Comparison of ENCODE assay signal across 25 mouse cellular contexts in the genomic region with DNA sequence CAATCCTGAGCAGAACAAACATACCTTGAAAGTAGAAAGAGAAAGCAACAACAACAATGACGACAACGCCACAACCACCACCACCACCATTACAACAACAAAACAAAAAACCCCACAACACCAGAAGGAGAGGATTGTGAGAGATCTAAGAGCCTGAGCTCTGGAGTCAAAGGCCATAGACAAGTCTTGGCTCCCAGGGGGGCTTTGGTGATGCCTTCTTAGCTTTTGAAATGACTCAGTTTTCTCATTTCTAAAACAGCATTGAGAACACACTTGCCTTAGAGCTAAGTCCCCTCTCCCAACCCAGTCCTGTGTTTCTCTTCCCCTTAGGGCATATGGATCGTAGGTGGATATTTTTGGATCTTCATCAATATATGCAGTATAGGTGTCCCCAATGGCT.
"Had no signal": no experiment of that assay in that cellular context is flagged by ENCODE, and none has a peak within 500 bp of the region (broad histone marks: within the 10 kb centered on the region; RNA-seq: fewer than 3 reads in every experiment).

No protein-coding gene starts in this region.

- H3K27ac ChIP-seq: embryonic facial prominence, embryonic 10.5 days; embryonic facial prominence, embryonic 12.5 days; embryonic facial prominence, embryonic 13.5 days; embryonic facial prominence, embryonic 15.5 days; forebrain, embryonic 10.5 days; forebrain, embryonic 12.5 days; forebrain, embryonic 13.5 days; forebrain, embryonic 15.5 days; gastrocnemius, adult 2 months; heart, adult 2 months had no signal

- H3K4me2 ChIP-seq: embryonic facial prominence, embryonic 12.5 days; embryonic facial prominence, embryonic 13.5 days; embryonic facial prominence, embryonic 15.5 days; forebrain, embryonic 12.5 days; forebrain, embryonic 13.5 days; forebrain, embryonic 15.5 days had no signal

- H3K9me3 ChIP-seq: embryonic facial prominence, embryonic 10.5 days; embryonic facial prominence, embryonic 12.5 days; embryonic facial prominence, embryonic 13.5 days; embryonic facial prominence, embryonic 15.5 days; forebrain, embryonic 10.5 days; forebrain, embryonic 12.5 days; forebrain, embryonic 13.5 days; forebrain, embryonic 15.5 days had no signal

- DNase-seq: cerebellum, adult 9-10 months; cerebellum, adult 9-11 months; cerebellum, postnatal 10 days; cerebellum, postnatal 14 days; cerebellum, postnatal 25 days; cerebellum, postnatal 36 days; embryo, embryonic 11 days; forebrain, postnatal 0 days; gastrocnemius, adult 2 months; gastrocnemius, postnatal 10 days; gastrocnemius, postnatal 14 days; gastrocnemius, postnatal 25 days; gastrocnemius, postnatal 36 days; heart, adult 11 months; heart, adult 18-20 months; heart, adult 2 months had no signal

- H3K9ac ChIP-seq: embryonic facial prominence, embryonic 12.5 days; embryonic facial prominence, embryonic 13.5 days; embryonic facial prominence, embryonic 15.5 days; forebrain, embryonic 12.5 days; forebrain, embryonic 13.5 days; forebrain, embryonic 15.5 days; forebrain, postnatal 0 days had no signal

- H3K4me1 ChIP-seq: embryonic facial prominence, embryonic 10.5 days; embryonic facial prominence, embryonic 12.5 days; embryonic facial prominence, embryonic 13.5 days; embryonic facial prominence, embryonic 15.5 days; forebrain, embryonic 10.5 days; forebrain, embryonic 12.5 days; forebrain, embryonic 13.5 days; forebrain, embryonic 15.5 days had no signal

- H3K36me3 ChIP-seq: embryonic facial prominence, embryonic 10.5 days; embryonic facial prominence, embryonic 12.5 days; embryonic facial prominence, embryonic 13.5 days; embryonic facial prominence, embryonic 15.5 days; forebrain, embryonic 10.5 days; forebrain, embryonic 12.5 days; forebrain, embryonic 15.5 days had no signal

- H3K4me3 ChIP-seq: embryonic facial prominence, embryonic 10.5 days; embryonic facial prominence, embryonic 12.5 days; embryonic facial prominence, embryonic 13.5 days; embryonic facial prominence, embryonic 15.5 days; erythroblast, embryonic 14.5 days; forebrain, embryonic 10.5 days; forebrain, embryonic 12.5 days; forebrain, embryonic 13.5 days; forebrain, embryonic 15.5 days; gastrocnemius, adult 2 months; heart, adult 2 months had no signal

- H3K27me3 ChIP-seq: embryonic facial prominence, embryonic 12.5 days; embryonic facial prominence, embryonic 13.5 days; embryonic facial prominence, embryonic 15.5 days; forebrain, embryonic 12.5 days; forebrain, embryonic 13.5 days; forebrain, embryonic 15.5 days had no signal
